Mouse (Mus musculus) erythroblast, embryonic 14.5 days (primary cell): ENCODE measurements around the gene Vpreb3.

Experiments
- GATA1 ChIP-seq: IDR thresholded peaks from 2 replicates; pipeline ENCODE4 v1.6.1; 2012; ENCODE audit warnings: low read length, inconsistent platforms, mixed read lengths
- TAL1 ChIP-seq: IDR thresholded peaks from 3 replicates; pipeline ENCODE4 v1.6.1; 2012; ENCODE audit warnings: low read length, inconsistent platforms, mixed read lengths

DNA sequence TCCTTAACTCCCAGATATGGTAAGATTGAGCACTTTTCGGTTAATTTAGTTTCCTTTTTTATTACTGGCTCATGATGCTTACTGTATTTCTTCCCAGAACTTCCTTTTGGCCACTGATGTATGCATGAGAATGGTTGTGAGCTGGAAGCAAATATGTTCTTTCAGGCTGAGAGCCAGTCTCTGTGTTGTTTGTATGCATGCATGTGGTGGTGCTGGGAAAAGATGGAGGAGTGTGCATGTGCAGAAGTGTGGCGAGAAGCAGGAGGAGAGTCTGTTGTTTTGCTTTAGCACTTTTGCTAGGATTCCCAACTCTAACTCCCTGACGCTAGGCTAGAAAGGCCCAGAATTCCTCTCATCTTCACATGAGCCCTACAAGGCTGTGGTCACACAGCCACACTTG is 36.6 kb downstream of the Vpreb3 start:
- no peak for TF ChIP-seq TAL1
- no peak for TF ChIP-seq GATA1
